Mouse (Mus musculus) heart, embryonic 14.5 days (tissue): ENCODE data around the gene Atg13. TPM values are rescaled to one million over a fixed set of nuclear protein-coding genes. Genes with fewer than 3 reads are reported as not detected.

ENCODE experiments used
- ATAC-seq: fragments of 200-750 bp; cut with Nextera tagmentation; 2 replicates; pipeline ENCODE4 v1.8.0; 2017; ENCODE audit warnings: low read depth, moderate TSS enrichment; ENCODE audit not compliant: insufficient number of reproducible peaks, insufficient read depth, low FRiP score
- H3K27ac ChIP-seq, 2 experiments: fragments of 200-500 bp in 1 of 2; fragments of 300-500 bp in 1 of 2; sonication (generic) in 1 of 2; replicated peaks in 1 of 2; 2 replicates each; pipeline ENCODE4 v1.5.1; 2012 to 2014; ENCODE audit warnings: low read depth in 2 of 2, low read length in 2 of 2, control low read depth in 1 of 2, mild to moderate bottlenecking in 1 of 2, mixed read lengths in 1 of 2; ENCODE audit not compliant: control insufficient read depth in 1 of 2, insufficient read depth in 1 of 2
- H3K27me3 ChIP-seq: fragments of 300-500 bp; sonication (generic); 2 replicates; pipeline ENCODE4 v1.6.1; 2014; ENCODE audit warnings: mild to moderate bottlenecking, low read length, control low read depth; ENCODE audit not compliant: control insufficient read depth, insufficient read depth
- H3K36me3 ChIP-seq: fragments of 300-500 bp; sonication (generic); 2 replicates; pipeline ENCODE4 v1.6.1; 2014; ENCODE audit warnings: mild to moderate bottlenecking, control low read depth, low read length, mixed read lengths; ENCODE audit not compliant: control insufficient read depth, insufficient read depth
- H3K4me1 ChIP-seq, 2 experiments: fragments of 200-500 bp in 1 of 2; fragments of 300-500 bp in 1 of 2; sonication (generic) in 1 of 2; 2 replicates each; pipeline ENCODE4 v1.6.1; 2012 to 2014; ENCODE audit warnings: low read length in 2 of 2, control low read depth in 1 of 2, mixed read lengths in 1 of 2; ENCODE audit not compliant: control insufficient read depth in 2 of 2, insufficient read depth in 2 of 2
- H3K4me2 ChIP-seq: fragments of 300-500 bp; sonication (generic); 2 replicates; pipeline ENCODE4 v1.6.1; 2014; ENCODE audit warnings: mild to moderate bottlenecking, low read length
- H3K4me3 ChIP-seq, 2 experiments: fragments of 200-500 bp in 1 of 2; fragments of 300-500 bp in 1 of 2; sonication (generic) in 1 of 2; 2 replicates each; pipeline ENCODE4 v1.5.1; 2012 to 2014; ENCODE audit warnings: low read length in 2 of 2, mild to moderate bottlenecking in 2 of 2, control low read depth in 1 of 2, low read depth in 1 of 2, moderate library complexity in 1 of 2; ENCODE audit not compliant: control insufficient read depth in 1 of 2, insufficient read depth in 1 of 2
- H3K9ac ChIP-seq: fragments of 300-500 bp; sonication (generic); 2 replicates; pipeline ENCODE4 v1.6.1; 2014; ENCODE audit warnings: mild to moderate bottlenecking, low read length
- H3K9me3 ChIP-seq: fragments of 300-500 bp; sonication (generic); 2 replicates; pipeline ENCODE4 v1.6.1; 2016; ENCODE audit warnings: low read length, control low read depth; ENCODE audit not compliant: control insufficient read depth
- WGBS: fragments of 180-500 bp; shearing (Covaris S2); extraction: QIAGEN DNeasy Blood & Tissue Kit; methylation state at CpG from one replicate; pipeline ENCODE4 v1.1.7; 2014; 5-methylcytosine and 5-hydroxymethylcytosine counted together
- polyA plus RNA-seq: library from polyadenylated mRNA; unstranded; fragments of >200 nt; fragmentation: Nextera tagmentation; extraction: Ambion mirVana; gene quantifications from 2 replicates; pipeline ENCODE4 v1.2.1, GENCODE M21; 2014

Gene Atg13
- polyA plus RNA-seq, 1 experiment from 2014 or later = 29.0 TPM

- no peak overlapping the region for H3K4me2 ChIP-seq
- ATAC-seq = no peak
- H3K9ac ChIP-seq = no peak overlapping the region
- 77% methylated on average over 11 of the region's 11 CpGs for WGBS
- H3K36me3 ChIP-seq = no peaks in the 10 kb centered on the region
- H3K27me3 ChIP-seq = no peaks in the 10 kb centered on the region
- no peak overlapping the region for H3K27ac ChIP-seq
- no peak overlapping the region for H3K4me3 ChIP-seq
- no peaks in the 10 kb centered on the region for H3K9me3 ChIP-seq
- H3K4me1 ChIP-seq = no peaks in the 10 kb centered on the region; a peak in 1 of 4 replicates
Observed at GRCm38 (mm10) chr2:91635486-91635885, 74.9 kb downstream of the Atg13 start.

- H3K4me1 ChIP-seq = no peaks in the 10 kb centered on the region; a peak in 1 of 4 replicates
- no peak overlapping the region for H3K27ac ChIP-seq
- H3K4me2 ChIP-seq = no peak overlapping the region
- H3K4me3 ChIP-seq = no peak overlapping the region
- ATAC-seq = no peak
- H3K9me3 ChIP-seq = no peaks in the 10 kb centered on the region
- no peaks in the 10 kb centered on the region for H3K27me3 ChIP-seq
- H3K36me3 ChIP-seq = no peaks in the 10 kb centered on the region
- 59% methylated on average over 9 of the region's 9 CpGs for WGBS
- H3K9ac ChIP-seq = no peak overlapping the region
Observed at GRCm38 (mm10) chr2:91634841-91635240, 75.5 kb downstream of the Atg13 start.

- no peaks in the 10 kb centered on the region; a peak in 1 of 4 replicates for H3K4me1 ChIP-seq
- H3K9ac ChIP-seq = no peak overlapping the region
- no peak for ATAC-seq
- no peak overlapping the region for H3K4me3 ChIP-seq
- H3K27me3 ChIP-seq = no peaks in the 10 kb centered on the region
- no peaks in the 10 kb centered on the region for H3K9me3 ChIP-seq
- H3K27ac ChIP-seq = no peak overlapping the region
- no peak overlapping the region for H3K4me2 ChIP-seq
- no peaks in the 10 kb centered on the region for H3K36me3 ChIP-seq
- WGBS = 65% methylated on average over 12 of the region's 12 CpGs
Observed at GRCm38 (mm10) chr2:91633334-91633977, 76.9 kb downstream of the Atg13 start.

DNA sequence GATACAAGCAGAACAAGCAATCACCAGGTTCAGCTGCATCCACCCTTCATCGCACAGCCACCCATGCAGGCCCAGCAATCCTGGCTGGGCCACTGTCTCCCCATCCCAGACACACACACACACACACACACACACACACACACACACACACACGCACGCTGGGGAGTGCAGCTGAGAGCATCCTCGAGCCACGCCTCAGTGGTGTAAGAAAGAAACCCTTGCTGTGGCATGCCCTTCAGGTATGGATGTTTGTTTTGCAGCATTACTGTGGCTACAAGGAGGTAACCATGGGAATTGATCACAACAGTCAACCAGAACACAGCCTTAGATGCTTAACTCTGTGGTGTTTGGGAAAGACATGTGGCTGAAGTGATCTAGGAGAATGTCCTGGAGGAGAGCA, 78.1 kb downstream of the Atg13 start:
- Histone ChIP-seq H3K36me3 (no peaks in the 10 kb centered on the region), H3K4me2 (no peak overlapping the region), H3K9ac (no peak overlapping the region), H3K4me1 (no peaks in the 10 kb centered on the region; a peak in 1 of 4 replicates), H3K4me3 (no peak overlapping the region), H3K9me3 (no peaks in the 10 kb centered on the region), H3K27ac (no peak overlapping the region), H3K27me3 (no peaks in the 10 kb centered on the region)
- ATAC-seq = no peak
- WGBS = 82% methylated on average over 5 of the region's 5 CpGs

GRCm38 (mm10) chr2:91631826-91632225, 78.5 kb downstream of the Atg13 start:
- no peaks in the 10 kb centered on the region for H3K36me3 ChIP-seq
- H3K4me1 ChIP-seq = no peaks in the 10 kb centered on the region; a peak in 1 of 4 replicates
- no peak overlapping the region for H3K27ac ChIP-seq
- WGBS = 83% methylated on average over 5 of the region's 5 CpGs
- no peak for ATAC-seq
- no peaks in the 10 kb centered on the region for H3K27me3 ChIP-seq
- H3K4me2 ChIP-seq = no peak overlapping the region
- H3K9me3 ChIP-seq = no peaks in the 10 kb centered on the region
- no peak overlapping the region for H3K4me3 ChIP-seq
- H3K9ac ChIP-seq = no peak overlapping the region

GRCm38 (mm10) chr2:91630384-91630783, 80.0 kb downstream of the Atg13 start:
- H3K4me3 ChIP-seq = no peak overlapping the region
- H3K4me2 ChIP-seq = no peak overlapping the region
- H3K36me3 ChIP-seq = 0 out of 2 replicates have a peak, but pooled peaks cover 3% of the 10 kb centered on the region
- no peaks in the 10 kb centered on the region for H3K27me3 ChIP-seq
- H3K27ac ChIP-seq = no peak overlapping the region
- H3K4me1 ChIP-seq = no peaks in the 10 kb centered on the region
- WGBS = 82% methylated on average over 12 of the region's 12 CpGs
- no peak overlapping the region for H3K9ac ChIP-seq
- no peak for ATAC-seq
- no peaks in the 10 kb centered on the region for H3K9me3 ChIP-seq

GRCm38 (mm10) chr2:91629682-91630081, 80.7 kb downstream of the Atg13 start:
- H3K9ac ChIP-seq = no peak overlapping the region
- no peak for ATAC-seq

DNA sequence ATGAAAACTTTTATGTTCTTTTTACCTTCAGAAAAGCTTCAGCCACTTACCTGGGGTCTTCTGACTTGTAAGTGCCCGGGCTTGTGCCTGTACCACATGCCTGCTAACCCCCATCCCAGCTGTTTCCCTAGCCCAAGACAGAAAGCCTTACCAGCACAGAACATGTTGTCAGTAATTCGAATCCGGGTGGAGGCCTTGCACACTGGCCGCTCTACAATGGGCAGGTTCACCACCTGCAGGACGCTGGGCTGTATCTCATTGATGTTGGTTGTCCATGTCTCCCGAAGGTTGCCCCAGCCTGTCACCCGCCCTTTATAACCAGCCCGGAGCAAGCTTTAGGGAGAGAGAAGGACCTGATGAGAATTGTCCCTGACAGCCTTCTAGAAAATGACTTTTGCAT, 82.2 kb downstream of the Atg13 start:
- no peaks in the 10 kb centered on the region for H3K9me3 ChIP-seq
- H3K27ac ChIP-seq = no peak overlapping the region
- no peak overlapping the region for H3K4me2 ChIP-seq
- peaks cover 16% of the 10 kb centered on the region for H3K36me3 ChIP-seq
- no peak for ATAC-seq
- H3K4me1 ChIP-seq = no peaks in the 10 kb centered on the region
- no peaks in the 10 kb centered on the region for H3K27me3 ChIP-seq
- H3K4me3 ChIP-seq = no peak overlapping the region
- no peak overlapping the region for H3K9ac ChIP-seq
- 87% methylated on average over 8 of the region's 8 CpGs for WGBS

More at GRCm38 (mm10) chr2:91629682-91630081, 80.7 kb downstream of the Atg13 start:
- H3K36me3 ChIP-seq = 0 out of 2 replicates have a peak, but pooled peaks cover 5% of the 10 kb centered on the region
- no peak overlapping the region for H3K4me2 ChIP-seq
- H3K9me3 ChIP-seq = no peaks in the 10 kb centered on the region
- H3K27me3 ChIP-seq = no peaks in the 10 kb centered on the region
- WGBS = 78% methylated on average over 18 of the region's 18 CpGs
- no peaks in the 10 kb centered on the region for H3K4me1 ChIP-seq
- no peak overlapping the region for H3K27ac ChIP-seq
- H3K4me3 ChIP-seq = no peak overlapping the region
